Mouse (Mus musculus): Measurements from ENCODE around the gene Carhsp1.

Carhsp1 gene

DNA sequence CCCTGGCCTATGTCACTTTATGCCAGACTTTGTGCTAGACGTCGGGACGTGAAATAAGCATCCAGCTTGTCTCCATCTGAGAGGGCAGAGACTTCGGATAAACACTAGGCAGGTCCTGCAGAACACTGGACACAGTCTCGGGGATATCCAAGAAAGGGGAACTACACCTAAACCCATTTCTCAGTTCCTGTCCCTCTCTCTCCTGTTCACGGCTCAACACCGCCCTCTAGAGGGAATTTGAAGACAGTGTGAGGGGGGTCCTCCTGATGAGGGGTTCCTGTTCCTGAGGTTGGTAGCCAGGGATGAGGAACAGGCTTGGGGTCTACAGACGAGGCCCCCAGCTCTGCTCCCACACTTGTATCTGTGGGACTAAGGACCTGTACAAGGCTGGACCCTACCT lies 2.2 kb upstream of the Carhsp1 start:
- DNase-seq: no peak

GRCm38 (mm10) chr16:8673343-8673742 lies 1.4 kb upstream of the Carhsp1 start:
- DNase-seq: no peak

DNA sequence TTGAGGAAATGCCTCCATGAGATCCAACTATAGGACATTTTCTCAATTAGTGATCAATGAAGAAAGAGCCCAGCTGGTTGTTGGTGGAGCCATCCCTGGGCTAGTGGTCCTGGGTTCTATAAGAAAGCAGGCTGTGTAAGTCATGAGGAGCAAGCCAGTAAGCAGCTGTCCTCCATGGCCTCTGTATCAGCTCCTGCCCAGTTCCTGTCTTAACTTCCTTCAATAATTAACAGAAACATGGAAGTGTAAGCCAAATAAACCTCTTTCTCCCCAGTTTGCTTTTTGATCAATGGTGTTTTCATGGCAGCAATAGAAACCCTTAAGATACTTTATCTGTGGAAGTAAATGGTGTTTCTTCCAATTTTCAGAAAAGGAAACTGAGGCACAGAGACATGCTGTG lies 856 bp upstream of the Carhsp1 start:
- DNase-seq: no peak

DNA sequence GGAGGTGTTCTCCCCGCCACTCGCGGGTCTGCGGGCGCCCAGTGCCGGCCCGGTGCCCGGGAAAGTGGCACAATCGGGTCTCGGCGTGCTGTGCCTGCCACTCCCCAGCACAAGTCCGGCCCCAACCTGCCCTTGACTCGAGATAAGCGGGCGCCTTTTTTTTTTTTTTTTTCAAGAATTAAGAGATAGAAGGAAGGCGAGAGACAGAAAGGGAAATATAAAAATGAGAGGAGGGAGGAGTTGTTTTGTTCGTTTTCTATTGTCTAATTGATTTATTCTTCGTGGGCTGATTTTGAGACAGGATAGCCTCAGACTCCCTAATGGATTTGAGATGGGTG lies 364 bp upstream of the Carhsp1 start:
- no peak for DNase-seq

- DNase-seq: no peak
These were observed 1.6 kb downstream of the Carhsp1 start for GRCm38 (mm10) chr16:8670041-8671035.

GRCm38 (mm10) chr16:8669432-8669831 lies 2.5 kb downstream of the Carhsp1 start:
- DNase-seq: no peak

- no peak for DNase-seq
These were observed 3.6 kb downstream of the Carhsp1 start for GRCm38 (mm10) chr16:8668386-8668785.

DNA sequence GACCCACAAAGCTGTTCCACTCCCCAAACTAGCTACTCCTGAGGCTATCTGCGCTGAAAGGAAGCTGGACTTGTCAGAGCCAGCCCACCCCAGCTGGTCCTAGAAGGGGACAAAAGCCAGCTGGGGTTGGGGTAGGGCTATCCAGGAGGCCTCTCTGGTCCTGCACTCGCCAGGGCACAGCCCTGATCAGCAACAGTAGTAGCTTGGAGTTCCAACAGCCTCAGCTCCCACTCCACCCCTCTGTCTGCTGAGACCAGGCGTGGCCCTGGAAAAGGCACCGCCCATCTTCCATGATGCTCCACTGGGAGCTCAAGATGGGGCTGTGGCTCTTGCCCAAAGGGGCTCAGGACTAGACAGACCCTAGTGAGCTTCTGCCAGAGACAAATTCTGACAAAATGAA lies 4.1 kb downstream of the Carhsp1 start:
- DNase-seq: no peak

GRCm38 (mm10) chr16:8667261-8667660 lies 4.7 kb downstream of the Carhsp1 start:
- DNase-seq: no peak

DNA sequence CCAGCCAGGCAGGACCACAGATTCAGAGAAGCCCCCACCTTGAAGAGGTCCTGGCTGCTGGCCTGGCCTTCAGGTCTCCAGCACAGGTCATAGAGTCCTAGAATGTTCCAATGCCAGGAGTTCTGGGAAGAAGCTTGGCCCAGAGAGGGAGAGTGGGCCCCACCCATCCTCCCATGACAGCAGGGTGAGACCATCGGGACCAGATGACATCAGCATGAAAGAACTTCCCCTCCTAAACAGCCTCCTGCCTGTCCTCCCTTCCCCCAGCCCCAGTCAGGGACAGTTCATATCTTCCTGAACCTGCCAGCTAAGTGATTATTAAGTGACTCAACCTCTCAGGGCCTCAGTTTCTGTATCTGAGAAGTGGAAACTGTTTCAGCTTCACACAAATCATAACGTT lies 5.5 kb downstream of the Carhsp1 start:
- DNase-seq: no peak

GRCm38 (mm10) chr16:8665367-8665766 lies 6.6 kb downstream of the Carhsp1 start:
- no peak for DNase-seq

GRCm38 (mm10) chr16:8663606-8664539 lies 8.1 kb downstream of the Carhsp1 start:
- no peak for DNase-seq

DNA sequence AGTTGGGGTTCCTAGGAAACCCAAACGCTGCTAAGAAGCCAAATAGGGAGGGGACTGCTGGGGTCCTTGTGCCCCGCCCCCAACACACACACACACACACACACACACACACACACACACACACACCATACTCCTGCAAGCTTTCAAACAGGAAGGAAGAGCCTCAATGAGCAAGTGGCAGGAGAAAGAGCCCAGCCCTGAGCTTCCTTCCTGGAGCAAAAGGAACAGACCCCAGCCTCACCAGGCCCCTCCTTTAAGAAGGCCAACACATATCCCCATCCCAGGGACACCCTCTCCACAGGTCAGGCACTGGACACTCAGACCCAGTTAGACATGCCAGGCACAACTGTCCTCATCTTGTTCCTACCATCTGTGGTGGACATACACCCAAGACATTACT lies 8.9 kb downstream of the Carhsp1 start:
- no peak for DNase-seq

- DNase-seq: no peak
These were observed 13.2 kb downstream of the Carhsp1 start for GRCm38 (mm10) chr16:8658764-8659163.

DNA sequence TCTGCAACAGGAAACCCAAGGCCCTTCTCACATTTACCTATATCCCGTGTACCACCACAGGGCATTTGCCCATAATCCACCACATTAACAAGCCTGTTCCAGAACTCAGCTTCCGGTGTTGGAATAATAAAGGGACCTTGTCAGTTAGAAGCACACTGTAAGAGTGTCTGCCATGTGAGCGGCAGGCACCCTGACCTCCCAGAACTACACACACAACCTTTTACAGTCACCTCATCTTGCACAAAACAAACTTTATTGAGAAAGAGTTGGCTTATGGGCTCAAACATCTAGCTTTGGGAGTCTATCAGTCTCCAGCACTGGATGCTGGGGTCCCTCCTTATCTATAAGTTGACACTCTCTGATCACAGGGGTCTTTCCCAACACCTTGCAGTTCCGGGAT lies 13.6 kb downstream of the Carhsp1 start:
- no peak for DNase-seq

- no peak for DNase-seq
These were observed 15.7 kb downstream of the Carhsp1 start for GRCm38 (mm10) chr16:8656256-8656655.

DNA sequence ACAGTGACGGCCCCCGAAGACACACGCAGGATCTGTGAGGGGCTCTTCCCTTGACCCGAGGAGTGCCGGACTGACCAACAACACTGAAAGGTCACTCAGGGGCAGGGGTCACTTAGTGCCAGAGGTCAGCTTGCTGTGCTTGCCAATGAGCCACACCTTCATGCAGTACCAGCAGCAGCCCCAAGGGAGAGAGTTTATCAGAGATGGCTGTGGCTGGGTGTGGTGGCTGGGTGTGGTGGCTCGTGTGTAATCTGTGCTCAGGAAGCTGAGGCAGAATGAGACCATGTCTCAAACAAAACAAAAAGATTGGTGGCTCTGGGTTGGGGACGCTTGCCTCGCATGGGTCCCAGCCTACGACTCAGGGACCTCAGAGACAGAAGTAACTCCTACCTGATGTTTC lies 16.4 kb downstream of the Carhsp1 start:
- DNase-seq: no peak

- no peak for DNase-seq
These were observed 16.8 kb downstream of the Carhsp1 start for GRCm38 (mm10) chr16:8655108-8655507.

DNA sequence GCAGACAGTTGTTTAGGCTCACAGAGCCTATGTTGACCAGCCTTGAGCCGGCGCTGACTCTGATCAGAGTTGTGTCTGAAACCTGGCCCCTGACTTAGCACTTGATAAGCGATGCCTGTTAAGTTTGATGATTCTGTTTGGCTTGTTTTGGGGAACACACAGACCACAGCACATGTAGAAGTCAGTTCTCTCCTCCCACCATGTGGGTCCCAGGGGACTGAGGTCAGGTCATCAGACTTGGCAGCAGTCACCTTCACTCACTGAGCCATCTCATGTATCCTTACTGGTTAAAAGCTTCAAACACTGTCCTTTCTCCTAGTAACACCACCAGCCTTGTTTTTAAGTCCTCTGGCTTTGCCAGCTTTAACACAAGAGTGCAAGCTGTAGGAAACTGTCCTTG lies 21.9 kb downstream of the Carhsp1 start:
- no peak for DNase-seq

DNA sequence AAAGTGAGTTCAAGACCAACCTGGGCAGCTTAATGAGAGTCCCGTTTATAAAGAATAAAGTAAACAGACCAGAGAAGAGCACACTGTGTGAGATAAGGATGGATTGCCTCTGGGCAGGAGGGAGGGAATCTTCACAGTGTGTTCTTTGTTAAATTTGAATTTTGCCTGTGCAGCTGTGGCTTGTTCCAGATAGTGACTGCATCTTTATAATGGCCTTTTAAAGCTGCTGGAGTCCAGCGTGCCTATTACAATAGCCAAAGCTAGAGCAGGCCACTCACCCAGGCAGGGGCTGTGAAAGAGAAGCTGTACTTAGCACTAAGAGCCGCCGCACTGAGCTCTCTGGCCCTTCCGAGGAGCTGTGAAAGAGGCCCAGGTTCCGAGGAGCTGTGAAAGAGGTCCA lies 26.4 kb downstream of the Carhsp1 start:
- DNase-seq: no peak

- no peak for DNase-seq
These were observed 28.1 kb downstream of the Carhsp1 start for GRCm38 (mm10) chr16:8643855-8644254.

DNA sequence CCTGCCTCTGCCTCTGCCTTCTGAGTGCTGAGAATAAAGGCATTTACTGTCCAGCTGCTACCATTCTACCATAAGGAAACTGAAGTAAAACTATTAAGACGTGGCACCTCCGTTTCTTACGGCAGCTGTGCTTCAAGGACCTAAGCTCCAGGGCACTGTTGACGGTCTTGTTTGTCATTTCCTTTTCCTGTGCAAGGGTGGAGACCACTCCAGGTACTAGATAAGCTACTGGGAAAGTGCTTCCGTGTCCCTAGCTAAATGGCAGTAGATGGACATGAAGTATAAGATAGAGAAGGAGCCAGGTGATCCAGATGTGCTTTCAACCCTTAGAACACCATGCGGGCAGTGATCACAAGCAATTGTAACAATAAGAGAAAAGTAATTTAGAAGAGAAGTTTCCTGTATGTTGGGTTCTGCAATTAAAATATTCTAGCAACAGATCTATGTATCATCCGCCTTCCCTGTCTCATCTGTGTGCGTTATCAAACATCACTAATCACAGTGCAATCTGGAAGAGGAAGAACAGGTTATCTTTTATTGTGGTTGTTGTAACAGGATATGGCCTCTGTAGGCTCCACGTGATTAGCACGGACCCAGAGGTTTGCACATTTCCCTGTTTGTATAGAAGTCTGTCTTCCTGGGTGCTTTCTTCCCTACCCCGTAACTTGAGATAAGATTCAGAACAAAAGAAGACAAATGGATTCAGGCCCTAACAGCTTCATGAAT lies 32.3 kb downstream of the Carhsp1 start:
- DNase-seq: no peak

- DNase-seq: no peak
These were observed 33.8 kb downstream of the Carhsp1 start for GRCm38 (mm10) chr16:8638131-8638530.

Data from cerebellum, adult 11 months (tissue).